Mouse (Mus musculus) lung, postnatal 0 days (tissue): ENCODE measurements around the gene Ptpn14.

Experiments
- CTCF ChIP-seq: IDR thresholded peaks from 2 replicates; pipeline ENCODE4 v1.5.1; 2016; ENCODE audit warnings: antibody characterized with exemption, mild to moderate bottlenecking
- EP300 ChIP-seq: IDR thresholded peaks from 2 replicates; pipeline ENCODE4 v1.6.1; 2016; ENCODE audit warnings: antibody characterized with exemption, mild to moderate bottlenecking, control low read depth

- no peak for TF ChIP-seq CTCF
- no peak for TF ChIP-seq EP300
These were observed 138.6 kb downstream of the Ptpn14 start for GRCm38 (mm10) chr1:189866621-189867020.
